Mouse (Mus musculus) kidney, embryonic 15.5 days (tissue): ENCODE measurements around the gene Gatad2b. TPM values are rescaled to one million over a fixed set of nuclear protein-coding genes. Genes with fewer than 3 reads are reported as not detected.
"Not testable (repeated sequence)": the region's sequence is repeated elsewhere in the genome, so short reads cannot be mapped to it uniquely, and the experiment has no call there.

Source experiments
- ATAC-seq: fragments of 200-750 bp; cut with Nextera tagmentation; replicated peaks from 2 replicates; pipeline ENCODE4 v1.8.0; 2017; ENCODE audit warnings: moderate TSS enrichment; ENCODE audit not compliant: low FRiP score
- H3K27ac ChIP-seq: fragments of 300-500 bp; sonication (generic); 2 replicates; pipeline ENCODE4 v1.5.1; 2015; ENCODE audit warnings: mild to moderate bottlenecking, inconsistent platforms
- H3K27me3 ChIP-seq: fragments of 300-500 bp; sonication (generic); 2 replicates; pipeline ENCODE4 v1.6.1; 2015; ENCODE audit warnings: inconsistent platforms
- H3K36me3 ChIP-seq: fragments of 300-500 bp; sonication (generic); 2 replicates; pipeline ENCODE4 v1.6.1; 2015; ENCODE audit warnings: inconsistent platforms
- H3K4me1 ChIP-seq: fragments of 300-500 bp; sonication (generic); 2 replicates; pipeline ENCODE4 v1.6.1; 2015; ENCODE audit warnings: inconsistent platforms
- H3K4me2 ChIP-seq: fragments of 300-500 bp; sonication (generic); 2 replicates; pipeline ENCODE4 v1.6.1; 2015; ENCODE audit warnings: moderate library complexity, mild to moderate bottlenecking, inconsistent platforms
- H3K4me3 ChIP-seq: fragments of 300-500 bp; sonication (generic); replicated peaks from 2 replicates; pipeline ENCODE4 v1.5.1; 2015; ENCODE audit warnings: mild to moderate bottlenecking, inconsistent platforms
- H3K9ac ChIP-seq: fragments of 300-500 bp; sonication (generic); 2 replicates; pipeline ENCODE4 v1.6.1; 2015; ENCODE audit warnings: mild to moderate bottlenecking, inconsistent platforms
- H3K9me3 ChIP-seq: fragments of 300-500 bp; sonication (generic); replicated peaks from 2 replicates; pipeline ENCODE4 v1.6.1; 2016; ENCODE audit warnings: inconsistent platforms
- WGBS: fragments of 180-500 bp; shearing (Covaris S2); methylation state at CpG from one replicate; pipeline ENCODE4 v1.1.7; 2015; ENCODE audit warnings: mixed read lengths; 5-methylcytosine and 5-hydroxymethylcytosine counted together
- polyA plus RNA-seq: library from polyadenylated mRNA; unstranded; fragments of >200 nt; fragmentation: Nextera tagmentation; extraction: Ambion mirVana; gene quantifications from 2 replicates; pipeline ENCODE4 v1.2.1, GENCODE M21; 2015

Gene Gatad2b
- polyA plus RNA-seq, 1 experiment from 2014 or later, result 16.2 TPM

DNA sequence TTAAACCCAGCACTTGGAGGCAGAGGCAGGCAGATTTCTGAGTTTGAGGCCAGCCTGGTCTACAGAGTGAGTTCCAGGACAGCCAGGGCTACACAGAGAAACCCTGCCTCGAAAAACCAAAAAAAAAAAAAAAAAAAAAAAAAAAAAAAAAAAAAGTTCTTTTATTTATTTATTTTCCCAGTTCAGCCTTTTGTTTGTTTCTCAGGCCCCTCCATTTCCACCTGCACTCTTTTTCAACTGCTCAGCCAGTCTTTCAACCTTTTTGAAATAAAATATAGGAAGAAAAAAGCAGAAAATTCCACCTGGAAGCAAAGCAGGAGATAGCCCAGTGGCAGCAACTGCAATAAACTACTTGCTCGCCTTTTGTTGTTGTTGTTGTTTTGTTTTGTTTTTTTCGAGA, 3.6 kb upstream of the Gatad2b start:
- ATAC-seq, H3K4me3 ChIP-seq, H3K27ac ChIP-seq, H3K27me3 ChIP-seq, H3K4me1 ChIP-seq, H3K9me3 ChIP-seq, H3K36me3 ChIP-seq, H3K9ac ChIP-seq, H3K4me2 ChIP-seq: not testable (repeated sequence)
- 52% methylated on average over 3 of the region's 3 CpGs for WGBS

GRCm38 (mm10) chr3:90290602-90291001, 2.4 kb upstream of the Gatad2b start:
- ATAC-seq, result no peak
- no peak overlapping the region for H3K27ac ChIP-seq
- H3K4me2 ChIP-seq, result no peak overlapping the region
- no peak overlapping the region for H3K4me3 ChIP-seq
- no peaks in the 10 kb centered on the region for H3K9me3 ChIP-seq
- H3K9ac ChIP-seq, result no peak overlapping the region
- 80% methylated on average over 1 of the region's 1 CpGs for WGBS
- H3K27me3 ChIP-seq, result no peaks in the 10 kb centered on the region
- peaks cover 19% of the 10 kb centered on the region for H3K4me1 ChIP-seq
- no peaks in the 10 kb centered on the region for H3K36me3 ChIP-seq

DNA sequence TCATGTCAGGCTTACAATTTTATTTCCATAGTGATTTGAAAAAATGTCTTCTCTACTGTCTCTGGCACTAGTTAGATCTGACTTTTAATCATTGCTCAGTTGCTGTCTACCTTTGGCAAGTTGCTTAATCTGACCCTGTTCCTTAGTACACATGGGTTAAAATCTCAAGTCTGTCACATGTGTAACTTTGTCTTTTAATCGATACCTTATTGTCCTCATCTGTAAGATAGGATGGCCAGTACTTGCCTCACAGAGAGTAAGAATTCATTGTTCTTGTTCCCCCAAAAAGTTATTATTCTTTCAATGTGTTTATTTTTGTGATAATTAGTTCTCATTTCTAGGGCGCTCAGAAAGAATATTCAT, 1.0 kb upstream of the Gatad2b start:
- peak overlapping the region; percentile 73 for H3K4me2 ChIP-seq
- H3K27me3 ChIP-seq, result no peaks in the 10 kb centered on the region
- peak overlapping the region; percentile 97 for H3K27ac ChIP-seq
- peaks cover 21% of the 10 kb centered on the region for H3K4me1 ChIP-seq
- no peaks in the 10 kb centered on the region for H3K36me3 ChIP-seq
- no peaks in the 10 kb centered on the region for H3K9me3 ChIP-seq
- peak overlapping the region; percentile 72 for H3K9ac ChIP-seq
- ATAC-seq, result no peak
- peak overlapping the region; percentile 87 for H3K4me3 ChIP-seq
- WGBS, result 38% methylated on average over 2 of the region's 2 CpGs

GRCm38 (mm10) chr3:90293352-90294063, 530 bp downstream of the Gatad2b start:
- H3K4me1 ChIP-seq, result peaks cover 23% of the 10 kb centered on the region
- ATAC-seq, result peak; percentile 55
- H3K9me3 ChIP-seq, result no peaks in the 10 kb centered on the region
- peak overlapping the region; percentile 87 for H3K4me3 ChIP-seq
- H3K27me3 ChIP-seq, result no peaks in the 10 kb centered on the region
- peak overlapping the region; percentile 93 for H3K9ac ChIP-seq
- peak overlapping the region; percentile 81 for H3K4me2 ChIP-seq
- WGBS, result under 1% methylated on average over 32 of the region's 68 CpGs
- H3K27ac ChIP-seq, result peak overlapping the region; percentile 94
- H3K36me3 ChIP-seq, result no peaks in the 10 kb centered on the region

DNA sequence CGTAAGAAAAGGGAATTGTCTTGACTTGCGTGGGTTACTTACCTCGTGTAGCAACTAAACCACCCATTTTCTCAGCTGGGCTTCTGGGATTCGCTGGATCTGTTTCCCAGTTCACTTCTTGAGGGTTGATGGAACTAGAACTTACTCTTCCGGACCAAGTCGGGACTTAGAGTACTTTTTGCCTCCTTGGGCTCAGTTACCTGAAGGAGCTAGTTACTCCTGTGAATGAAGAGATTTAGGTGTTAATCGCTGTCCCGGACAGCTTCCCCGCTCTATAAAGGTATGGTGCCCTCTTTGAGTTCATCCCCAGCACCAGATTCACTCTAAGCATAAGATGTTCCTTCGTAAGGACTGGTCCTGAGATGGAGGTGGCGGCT, 1.1 kb downstream of the Gatad2b start:
- H3K27ac ChIP-seq, result peak overlapping the region; percentile 94
- no peaks in the 10 kb centered on the region for H3K36me3 ChIP-seq
- 3% methylated on average over 11 of the region's 11 CpGs for WGBS
- no peak for ATAC-seq
- no peaks in the 10 kb centered on the region for H3K27me3 ChIP-seq
- H3K4me1 ChIP-seq, result peaks cover 23% of the 10 kb centered on the region
- peak overlapping the region; percentile 93 for H3K9ac ChIP-seq
- peak overlapping the region; percentile 81 for H3K4me2 ChIP-seq
- H3K4me3 ChIP-seq, result peak overlapping the region; percentile 87
- no peaks in the 10 kb centered on the region for H3K9me3 ChIP-seq

DNA sequence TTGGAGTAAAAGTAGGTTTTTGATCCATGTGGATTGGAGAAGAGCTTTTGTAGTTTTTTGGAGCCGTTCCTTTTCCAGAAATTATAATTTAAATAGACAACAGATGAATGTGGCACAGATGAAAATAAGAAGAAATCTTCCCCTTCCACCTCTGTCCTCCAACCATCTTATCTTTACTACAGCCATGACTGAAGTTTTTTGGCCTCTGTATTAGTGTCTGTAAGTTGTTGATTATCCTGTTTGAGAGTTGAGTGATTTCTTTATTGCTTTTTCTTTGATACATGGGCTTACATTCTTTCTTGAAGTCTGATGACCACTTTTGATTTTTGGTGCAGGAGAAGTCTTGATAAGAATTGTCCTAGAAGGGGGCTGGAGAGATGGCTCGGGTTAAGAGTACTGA, 1.7 kb downstream of the Gatad2b start:
- 71% methylated on average over 2 of the region's 2 CpGs for WGBS
- no peaks in the 10 kb centered on the region for H3K36me3 ChIP-seq
- ATAC-seq, result no peak
- no peaks in the 10 kb centered on the region for H3K9me3 ChIP-seq
- H3K4me1 ChIP-seq, result peaks cover 23% of the 10 kb centered on the region
- peak overlapping the region; percentile 93; the same call in 1 of the 2 replicates for H3K9ac ChIP-seq
- H3K27ac ChIP-seq, result no peak overlapping the region
- H3K4me2 ChIP-seq, result peak overlapping the region; percentile 81
- H3K4me3 ChIP-seq, result peak overlapping the region; percentile 87
- H3K27me3 ChIP-seq, result no peaks in the 10 kb centered on the region

GRCm38 (mm10) chr3:90305801-90306200, 12.8 kb downstream of the Gatad2b start:
- Histone ChIP-seq H3K36me3 (peaks cover 6% of the 10 kb centered on the region; the same call in 1 of the 2 replicates), H3K27ac (no peak overlapping the region), H3K27me3 (no peaks in the 10 kb centered on the region), H3K4me3 (no peak overlapping the region), H3K4me1 (peaks cover 10% of the 10 kb centered on the region; the same call in 1 of the 2 replicates), H3K9ac (no peak overlapping the region), H3K9me3 (no peaks in the 10 kb centered on the region), H3K4me2 (no peak overlapping the region)
- 73% methylated on average over 3 of the region's 3 CpGs for WGBS
- ATAC-seq, result no peak

GRCm38 (mm10) chr3:90309589-90309988, 16.6 kb downstream of the Gatad2b start:
- Histone ChIP-seq H3K36me3 (peaks cover 6% of the 10 kb centered on the region; the same call in 1 of the 2 replicates), H3K9me3 (no peaks in the 10 kb centered on the region), H3K4me2 (no peak overlapping the region), H3K27ac (no peak overlapping the region; the same call in 1 of the 2 replicates), H3K9ac (no peak overlapping the region), H3K27me3 (no peaks in the 10 kb centered on the region), H3K4me3 (no peak overlapping the region), H3K4me1 (peaks cover 10% of the 10 kb centered on the region; the same call in 1 of the 2 replicates)
- ATAC-seq, result no peak

GRCm38 (mm10) chr3:90313367-90313766, 20.4 kb downstream of the Gatad2b start:
- H3K4me2 ChIP-seq, result no peak overlapping the region
- no peaks in the 10 kb centered on the region for H3K9me3 ChIP-seq
- no peak overlapping the region for H3K4me3 ChIP-seq
- H3K36me3 ChIP-seq, result no peaks in the 10 kb centered on the region
- no peaks in the 10 kb centered on the region for H3K27me3 ChIP-seq
- H3K9ac ChIP-seq, result no peak overlapping the region
- no peak for ATAC-seq
- peaks cover 7% of the 10 kb centered on the region; the same call in 1 of the 2 replicates for H3K4me1 ChIP-seq
- no peak overlapping the region for H3K27ac ChIP-seq

- Histone ChIP-seq H3K9me3 (no peaks in the 10 kb centered on the region), H3K27ac (no peak overlapping the region), H3K27me3 (no peaks in the 10 kb centered on the region), H3K36me3 (no peaks in the 10 kb centered on the region), H3K4me2 (no peak overlapping the region), H3K9ac (no peak overlapping the region), H3K4me3 (no peak overlapping the region), H3K4me1 (peaks cover 4% of the 10 kb centered on the region; the same call in 1 of the 2 replicates)
- ATAC-seq, result no peak
Measured at GRCm38 (mm10) chr3:90314241-90314640, 21.3 kb downstream of the Gatad2b start.

GRCm38 (mm10) chr3:90322289-90322688, 29.3 kb downstream of the Gatad2b start:
- Histone ChIP-seq H3K27ac (peak overlapping the region; percentile 63), H3K9me3 (no peaks in the 10 kb centered on the region), H3K4me1 (peaks cover 18% of the 10 kb centered on the region), H3K36me3 (no peaks in the 10 kb centered on the region), H3K9ac (no peak overlapping the region), H3K4me2 (peak overlapping the region; percentile 30), H3K27me3 (no peaks in the 10 kb centered on the region), H3K4me3 (no peak overlapping the region)
- WGBS, result 51% methylated on average over 6 of the region's 6 CpGs
- ATAC-seq, result no peak

- Histone ChIP-seq H3K4me1 (peaks cover 18% of the 10 kb centered on the region), H3K9ac (no peak overlapping the region), H3K36me3 (no peaks in the 10 kb centered on the region), H3K27me3 (no peaks in the 10 kb centered on the region), H3K4me2 (peak overlapping the region; percentile 31; the same call in 1 of the 2 replicates), H3K4me3 (no peak overlapping the region), H3K27ac (peak overlapping the region; percentile 49), H3K9me3 (no peaks in the 10 kb centered on the region)
- ATAC-seq, result peak; percentile 66; the same call in 1 of the 2 replicates
- WGBS, result 24% methylated on average over 5 of the region's 5 CpGs
Measured at GRCm38 (mm10) chr3:90323119-90323518, 30.1 kb downstream of the Gatad2b start.

DNA sequence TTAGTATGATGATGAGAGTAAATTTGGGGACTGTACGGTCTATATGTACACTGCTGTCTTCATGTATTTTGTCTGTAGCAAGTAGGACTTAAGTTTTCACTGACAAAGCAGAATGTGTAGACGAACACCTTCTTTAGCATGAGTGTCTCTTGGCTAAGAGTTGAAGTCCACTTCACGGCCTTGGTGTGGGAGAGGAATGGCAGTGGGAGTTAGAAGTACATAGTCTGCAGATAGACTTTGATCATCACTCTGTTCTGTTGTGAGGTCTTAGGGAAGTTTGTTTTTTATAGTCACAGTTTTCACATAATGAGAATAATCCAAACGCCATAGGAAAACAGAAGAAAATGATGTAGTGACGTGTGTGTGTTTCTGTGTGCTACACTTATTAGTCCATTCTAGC, 39.5 kb downstream of the Gatad2b start:
- ATAC-seq, result no peak
- Histone ChIP-seq H3K36me3 (peaks cover 3% of the 10 kb centered on the region), H3K4me3 (no peak overlapping the region), H3K4me1 (no peaks in the 10 kb centered on the region), H3K9me3 (no peaks in the 10 kb centered on the region), H3K9ac (no peak overlapping the region), H3K4me2 (no peak overlapping the region), H3K27me3 (no peaks in the 10 kb centered on the region), H3K27ac (no peak overlapping the region)
- 83% methylated on average over 5 of the region's 5 CpGs for WGBS
